Mouse (Mus musculus) embryonic fibroblast, embryonic 13.5 days (primary cell): Measurements from ENCODE around the gene Fam102a.

Source experiments
- CTCF ChIP-seq: IDR thresholded peaks from 2 replicates; pipeline ENCODE4 v1.5.1; 2011; ENCODE audit warnings: mild to moderate bottlenecking, control low read depth, low read length, moderate library complexity, borderline replicate concordance; ENCODE audit not compliant: insufficient read depth
- POLR2A ChIP-seq: IDR thresholded peaks from 2 replicates; pipeline ENCODE4 v1.6.1; 2011; ENCODE audit warnings: low read depth, mild to moderate bottlenecking, control low read depth, low read length, moderate library complexity

- TF ChIP-seq CTCF (no peak), POLR2A (no peak)
Measured at GRCm38 (mm10) chr2:32509896-32510295, 25.2 kb upstream of the Fam102a start.
